Mouse (Mus musculus) midbrain, postnatal 0 days (tissue): ENCODE measurements around the gene Zpbp. TPM values are rescaled to one million over a fixed set of nuclear protein-coding genes. Genes with fewer than 3 reads are reported as not detected.

Experiments
- ATAC-seq: fragments of 200-750 bp; cut with Nextera tagmentation; 2 replicates; pipeline ENCODE4 v1.8.0; 2017; ENCODE audit warnings: moderate number of reproducible peaks, mild to moderate bottlenecking, moderate TSS enrichment, moderate library complexity; ENCODE audit not compliant: low FRiP score
- DNase-seq: peaks from one replicate; pipeline ENCODE4 v3.0.0-alpha.2; 2015; ENCODE audit warnings: low spot score
- H3K27ac ChIP-seq: fragments of 300-500 bp; sonication (generic); 2 replicates; pipeline ENCODE4 v1.5.1; 2014; ENCODE audit warnings: low read depth, mild to moderate bottlenecking, low read length, mixed read lengths
- H3K27me3 ChIP-seq: fragments of 300-500 bp; sonication (generic); 2 replicates; pipeline ENCODE4 v1.6.1; 2014; ENCODE audit warnings: low read length, control low read depth, mixed read lengths; ENCODE audit not compliant: insufficient read depth
- H3K36me3 ChIP-seq: fragments of 300-500 bp; sonication (generic); 2 replicates; pipeline ENCODE4 v1.6.1; 2014; ENCODE audit warnings: low read length, control low read depth, mixed read lengths; ENCODE audit not compliant: insufficient read depth
- H3K4me1 ChIP-seq: fragments of 300-500 bp; sonication (generic); 2 replicates; pipeline ENCODE4 v1.6.1; 2014; ENCODE audit warnings: mild to moderate bottlenecking, control low read depth, antibody characterized with exemption, low read length, mixed read lengths; ENCODE audit not compliant: insufficient read depth
- H3K4me2 ChIP-seq: fragments of 300-500 bp; sonication (generic); 2 replicates; pipeline ENCODE4 v1.6.1; 2014; ENCODE audit warnings: low read depth, mild to moderate bottlenecking, low read length, mixed read lengths; ENCODE audit not compliant: poor library complexity, severe bottlenecking
- H3K4me3 ChIP-seq: fragments of 300-500 bp; sonication (generic); 2 replicates; pipeline ENCODE4 v1.5.1; 2014; ENCODE audit warnings: low read depth, mild to moderate bottlenecking, low read length, moderate library complexity
- H3K9ac ChIP-seq: fragments of 300-500 bp; sonication (generic); replicated peaks from 2 replicates; pipeline ENCODE4 v1.6.1; 2014; ENCODE audit warnings: mild to moderate bottlenecking, low read length, moderate library complexity, mixed read lengths; ENCODE audit not compliant: poor library complexity, severe bottlenecking
- H3K9me3 ChIP-seq: fragments of 300-500 bp; sonication (generic); 2 replicates; pipeline ENCODE4 v1.6.1; 2016; ENCODE audit warnings: low read length, control low read depth
- CTCF ChIP-seq: IDR thresholded peaks from 2 replicates; pipeline ENCODE4 v1.5.1; 2016; ENCODE audit warnings: antibody characterized with exemption, mild to moderate bottlenecking
- WGBS: fragments of 180-500 bp; shearing (Covaris S2); extraction: QIAGEN DNeasy Blood & Tissue Kit; methylation state at CpG from one replicate; pipeline ENCODE4 v1.1.7; 2014; 5-methylcytosine and 5-hydroxymethylcytosine counted together
- polyA plus RNA-seq: library from polyadenylated mRNA; unstranded; fragments of >200 nt; fragmentation: Nextera tagmentation; extraction: Ambion mirVana; gene quantifications from 2 replicates; pipeline ENCODE4 v1.2.1, GENCODE M21; 2015
- total RNA-seq: library from RNA; depleted of rRNA; stranded (reverse); fragments of >200 nt; gene quantifications from 2 replicates; pipeline ENCODE4 v1.2.3, GENCODE M21; 2014

The Zpbp gene
- total and polyA plus RNA-seq, 2 experiments from 2014 or later, result 2.5 to 3.8 TPM

- Histone ChIP-seq H3K36me3 (no peaks in the 10 kb centered on the region), H3K27me3 (no peaks in the 10 kb centered on the region), H3K4me2 (no peak overlapping the region), H3K9me3 (no peaks in the 10 kb centered on the region), H3K9ac (no peak overlapping the region), H3K27ac (no peak overlapping the region), H3K4me1 (no peaks in the 10 kb centered on the region), H3K4me3 (no peak overlapping the region)
- TF ChIP-seq CTCF, result no peak
- ATAC-seq (no peak), DNase-seq (no peak)
- 81% methylated on average over 5 of the region's 5 CpGs for WGBS
Measured at GRCm38 (mm10) chr11:11394686-11395085, 67.5 kb downstream of the Zpbp start.

DNA sequence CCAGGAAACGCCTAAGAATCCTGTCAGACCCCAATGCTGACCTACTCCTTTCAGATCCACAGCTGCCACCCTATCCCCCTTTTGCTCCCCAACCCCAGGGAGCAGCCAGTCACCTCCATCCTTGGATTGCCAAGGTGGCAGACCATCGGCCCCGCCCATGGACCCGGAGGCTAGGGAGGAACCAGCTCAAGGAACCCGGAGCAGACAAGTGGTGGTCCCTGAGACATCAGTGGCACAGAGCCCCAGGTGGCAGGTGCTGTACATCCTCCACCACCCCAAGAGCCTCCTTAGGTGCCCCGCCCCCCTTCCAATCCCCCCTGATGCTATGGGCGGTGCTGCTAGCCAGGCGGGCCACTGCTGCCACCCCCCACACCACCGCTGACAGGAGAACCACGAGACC, 69.0 kb downstream of the Zpbp start:
- Histone ChIP-seq H3K27me3 (no peaks in the 10 kb centered on the region), H3K36me3 (no peaks in the 10 kb centered on the region), H3K4me3 (no peak overlapping the region), H3K9ac (no peak overlapping the region), H3K4me2 (no peak overlapping the region), H3K9me3 (no peaks in the 10 kb centered on the region), H3K4me1 (no peaks in the 10 kb centered on the region), H3K27ac (no peak overlapping the region)
- no peak for TF ChIP-seq CTCF
- 92% methylated on average over 10 of the region's 10 CpGs for WGBS
- no peak for DNase-seq
- no peak for ATAC-seq

GRCm38 (mm10) chr11:11371305-11371704, 90.9 kb downstream of the Zpbp start:
- DNase-seq (no peak), ATAC-seq (no peak)
- no peak for TF ChIP-seq CTCF
- no peaks in the 10 kb centered on the region for H3K36me3 ChIP-seq
- 90% methylated on average over 5 of the region's 5 CpGs for WGBS
- no peak overlapping the region for H3K4me3 ChIP-seq
- H3K27ac ChIP-seq, result no peak overlapping the region
- no peaks in the 10 kb centered on the region for H3K9me3 ChIP-seq
- H3K27me3 ChIP-seq, result no peaks in the 10 kb centered on the region
- H3K4me1 ChIP-seq, result no peaks in the 10 kb centered on the region
- H3K9ac ChIP-seq, result no peak overlapping the region
- H3K4me2 ChIP-seq, result no peak overlapping the region

DNA sequence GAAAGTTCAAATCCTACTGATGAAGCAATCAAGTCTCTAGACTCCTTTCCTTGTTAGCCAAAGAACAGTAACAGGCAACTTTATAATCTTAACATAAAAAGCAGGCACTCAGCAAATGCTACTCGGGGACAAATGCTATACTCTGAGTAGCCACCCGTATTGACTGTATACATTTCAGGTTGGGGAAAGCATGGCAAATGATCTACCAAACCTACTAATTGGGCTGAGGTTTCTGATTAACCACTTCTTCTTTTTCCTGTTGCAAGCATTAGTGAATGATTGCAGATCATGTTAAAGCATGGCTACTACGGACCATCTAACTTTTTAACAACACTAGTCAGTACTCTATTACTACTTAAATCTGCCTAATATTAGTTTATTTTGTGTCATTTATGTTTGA, 178.7 kb downstream of the Zpbp start:
- H3K9me3 ChIP-seq, result no peaks in the 10 kb centered on the region
- no peak overlapping the region for H3K4me2 ChIP-seq
- 88% methylated on average over 3 of the region's 3 CpGs for WGBS
- no peaks in the 10 kb centered on the region for H3K36me3 ChIP-seq
- no peak for ATAC-seq
- no peak overlapping the region for H3K4me3 ChIP-seq
- H3K4me1 ChIP-seq, result no peaks in the 10 kb centered on the region
- H3K27ac ChIP-seq, result no peak overlapping the region
- DNase-seq, result no peak
- H3K9ac ChIP-seq, result no peak overlapping the region
- no peak for TF ChIP-seq CTCF
- H3K27me3 ChIP-seq, result no peaks in the 10 kb centered on the region

- no peaks in the 10 kb centered on the region for H3K27me3 ChIP-seq
- no peaks in the 10 kb centered on the region for H3K9me3 ChIP-seq
- no peak overlapping the region for H3K9ac ChIP-seq
- TF ChIP-seq CTCF, result no peak
- no peaks in the 10 kb centered on the region for H3K4me1 ChIP-seq
- ATAC-seq, result no peak
- no peak overlapping the region for H3K4me2 ChIP-seq
- no peak overlapping the region for H3K27ac ChIP-seq
- no peak for DNase-seq
- no peak overlapping the region for H3K4me3 ChIP-seq
- no peaks in the 10 kb centered on the region for H3K36me3 ChIP-seq
Measured at GRCm38 (mm10) chr11:11280128-11280527, 182.1 kb downstream of the Zpbp start.

DNA sequence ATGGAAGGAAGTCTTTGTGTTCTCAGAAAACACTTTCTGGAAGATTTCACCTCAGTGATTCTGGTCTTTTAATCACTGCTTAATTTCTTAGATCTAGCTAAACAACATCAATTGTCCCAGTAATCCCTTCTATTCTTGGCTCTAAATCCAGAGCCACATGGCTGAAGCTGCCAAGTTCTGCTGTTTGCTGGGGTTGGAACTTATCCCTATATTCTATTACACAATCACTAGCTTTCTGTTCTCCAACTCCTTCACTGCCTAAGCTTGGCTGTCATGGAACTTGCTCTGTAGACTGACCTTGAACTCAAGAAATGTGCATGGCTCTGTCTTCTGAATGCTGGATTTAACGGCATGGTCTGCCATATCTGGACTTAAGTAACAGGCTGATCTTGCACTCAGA, 204.9 kb downstream of the Zpbp start:
- H3K9ac ChIP-seq, result no peak overlapping the region
- H3K27me3 ChIP-seq, result no peaks in the 10 kb centered on the region
- no peak overlapping the region for H3K4me3 ChIP-seq
- WGBS, result 94% methylated on average over 1 of the region's 1 CpGs
- H3K9me3 ChIP-seq, result no peaks in the 10 kb centered on the region
- no peak for DNase-seq
- no peak overlapping the region for H3K27ac ChIP-seq
- no peak for TF ChIP-seq CTCF
- ATAC-seq, result no peak
- no peaks in the 10 kb centered on the region for H3K4me1 ChIP-seq
- no peak overlapping the region for H3K4me2 ChIP-seq
- H3K36me3 ChIP-seq, result no peaks in the 10 kb centered on the region
